Comparison of ENCODE assay signal across 29 mouse cellular contexts in the genomic region with DNA sequence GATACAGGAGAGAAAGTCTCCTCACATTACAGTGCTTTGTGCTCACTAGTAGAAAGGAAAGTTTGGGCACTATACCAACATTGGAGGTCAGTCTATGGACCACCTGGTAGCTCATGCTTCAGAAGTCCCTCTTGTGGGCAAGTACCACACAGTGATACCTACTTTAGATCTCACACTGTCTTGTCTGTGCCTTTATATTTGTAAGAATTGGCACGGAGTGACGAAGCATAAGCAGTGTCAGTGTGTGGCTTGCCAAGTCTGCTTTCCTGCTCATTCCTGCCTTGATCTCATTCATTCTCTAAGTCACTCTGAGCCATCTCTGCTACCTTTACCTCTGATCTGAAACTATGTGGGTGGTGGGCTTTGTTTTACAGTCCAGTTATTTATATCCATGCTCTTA.
DNase-seq lines count a peak whose midpoint lies in the region; ATAC-seq and TF ChIP-seq lines count a peak whose summit lies in the region.
"Had no signal": no experiment of that assay in that cellular context is flagged by ENCODE, and none has a peak within 500 bp of the region (broad histone marks: within the 10 kb centered on the region; RNA-seq: fewer than 3 reads in every experiment).

No protein-coding gene starts in this region.

- no peaks in the 10 kb centered on the region for H3K4me1 ChIP-seq in forebrain, embryonic 14.5 days (ENCODE audit: control insufficient read depth, insufficient read depth, low read length)
- no peaks in the 10 kb centered on the region for H3K4me1 ChIP-seq in forebrain, embryonic 11.5 days (replicated peaks; ENCODE audit: control insufficient read depth, insufficient read depth, low read length)
- H3K4me1 ChIP-seq in heart, adult 2 months (ENCODE audit: control insufficient read depth, insufficient read depth, low read length): no peaks in the 10 kb centered on the region
- H3K4me1 ChIP-seq: embryonic facial prominence, embryonic 10.5 days; embryonic facial prominence, embryonic 13.5 days had no signal

- H3K27me3 ChIP-seq in forebrain, embryonic 14.5 days (replicated peaks; ENCODE audit: control insufficient read depth, insufficient read depth, low read length): no peaks in the 10 kb centered on the region
- H3K27me3 ChIP-seq in forebrain, embryonic 11.5 days (ENCODE audit: control insufficient read depth, insufficient read depth, low read length): no peaks in the 10 kb centered on the region
- H3K27me3 ChIP-seq in heart, adult 2 months (ENCODE audit: control insufficient read depth, insufficient read depth, low read length): 0 out of 2 replicates have a peak, but pooled peaks cover 1% of the 10 kb centered on the region
- H3K27me3 ChIP-seq: embryonic facial prominence, embryonic 13.5 days; heart, embryonic 13.5 days had no signal

- peak; percentile 44 for DNase-seq in forebrain, embryonic 14.5 days (ENCODE audit: low spot score)
- no peak for DNase-seq in forebrain, embryonic 11.5 days (ENCODE audit: low spot score)
- DNase-seq in heart, adult 11 months: peak; percentile 11
- DNase-seq in heart, adult 2 months: no peak
- DNase-seq in brain, embryonic 14.5 days (ENCODE audit: low read depth): peak; percentile 37
- DNase-seq in thymus, postnatal 0 days (ENCODE audit: low spot score): no peak
- DNase-seq: adrenal gland, adult 2 months; adrenal gland, postnatal 14 days; cerebellum, adult 11 months; cerebellum, adult 2 months; cerebellum, adult 9-11 months; cerebellum, postnatal 36 days; embryo, embryonic 11 days; gastrocnemius, adult 2 months; gastrocnemius, postnatal 14 days; heart, adult 18-20 months; heart, postnatal 14 days; heart, postnatal 4 days; kidney, adult 18-20 months had no signal

- WGBS in forebrain, embryonic 14.5 days: 82% methylated on average over 2 of the region's 2 CpGs
- 83% methylated on average over 2 of the region's 2 CpGs for WGBS in forebrain, embryonic 11.5 days
- WGBS in heart, adult 2 months: 72% methylated on average over 2 of the region's 2 CpGs

- TF ChIP-seq POLR2A in heart, adult 2 months (IDR thresholded peaks at IDR 0.05; ENCODE audit: insufficient read depth, low read depth, low read length): no peak
- TF ChIP-seq POLR2A in brain, embryonic 14.5 days (IDR thresholded peaks at IDR 0.05; ENCODE audit: borderline replicate concordance, extremely low read depth, insufficient read depth, insufficient read length, poor library complexity, severe bottlenecking): no peak

- no peaks in the 10 kb centered on the region for H3K9me3 ChIP-seq in forebrain, embryonic 14.5 days (replicated peaks; ENCODE audit: control insufficient read depth, low read length)
- H3K9me3 ChIP-seq in forebrain, embryonic 11.5 days (ENCODE audit: control insufficient read depth, low read length): no peaks in the 10 kb centered on the region
- H3K9me3 ChIP-seq: embryonic facial prominence, embryonic 10.5 days; embryonic facial prominence, embryonic 13.5 days; heart, embryonic 10.5 days; heart, embryonic 13.5 days had no signal

- intact Hi-C loops in heart, adult 2 months (cut with DNase I): no loop called here

- TF ChIP-seq EP300 in heart, adult 2 months (IDR thresholded peaks at IDR 0.05; ENCODE audit: insufficient read depth, low read depth, low read length): no peak

- no peak for TF ChIP-seq CTCF in heart, adult 2 months (IDR thresholded peaks at IDR 0.05)
- TF ChIP-seq CTCF in brain, embryonic 14.5 days (IDR thresholded peaks at IDR 0.05; ENCODE audit: borderline replicate concordance, extremely low read depth, insufficient read depth, insufficient read length): no peak

- ATAC-seq in forebrain, embryonic 14.5 days: no peak
- no peak for ATAC-seq in forebrain, embryonic 11.5 days (replicated peaks; ENCODE audit: low FRiP score)
- ATAC-seq: CD4-positive, CD25-positive, alpha-beta regulatory T cell, adult 4 months; hindbrain, postnatal 0 days; inflammation-experienced regulatory T-cells, adult 6 months; intestine, embryonic 16.5 days had no signal

- no peaks in the 10 kb centered on the region for H3K36me3 ChIP-seq in forebrain, embryonic 14.5 days (ENCODE audit: control insufficient read depth, insufficient read depth, low read length)
- H3K36me3 ChIP-seq in forebrain, embryonic 11.5 days (ENCODE audit: control insufficient read depth, insufficient read depth, low read length): no peaks in the 10 kb centered on the region
- no peaks in the 10 kb centered on the region for H3K36me3 ChIP-seq in heart, adult 2 months (ENCODE audit: control insufficient read depth, insufficient read depth, low read length)
- H3K36me3 ChIP-seq: embryonic facial prominence, embryonic 10.5 days; embryonic facial prominence, embryonic 13.5 days; heart, embryonic 10.5 days; heart, embryonic 13.5 days had no signal

- no peak overlapping the region for H3K9ac ChIP-seq in forebrain, embryonic 14.5 days (ENCODE audit: low read length)
- H3K9ac ChIP-seq in forebrain, embryonic 11.5 days (ENCODE audit: low read length): no peak overlapping the region
- H3K9ac ChIP-seq in heart, adult 2 months (ENCODE audit: low read depth, low read length): no peak overlapping the region
- H3K9ac ChIP-seq: embryonic facial prominence, embryonic 13.5 days; heart, embryonic 13.5 days; hindbrain, embryonic 14.5 days had no signal

- no peak overlapping the region for H3K4me2 ChIP-seq in forebrain, embryonic 14.5 days (ENCODE audit: low read length)
- H3K4me2 ChIP-seq in forebrain, embryonic 11.5 days (ENCODE audit: low read depth, low read length, severe bottlenecking): no peak overlapping the region
- H3K4me2 ChIP-seq: embryonic facial prominence, embryonic 13.5 days; heart, embryonic 13.5 days; hindbrain, embryonic 14.5 days had no signal

- H3K4me3 ChIP-seq in forebrain, embryonic 14.5 days (ENCODE audit: low read depth, low read length): no peak overlapping the region
- no peak overlapping the region for H3K4me3 ChIP-seq in forebrain, embryonic 11.5 days (ENCODE audit: low read depth, low read length)
- no peak overlapping the region for H3K4me3 ChIP-seq in heart, adult 2 months
- H3K4me3 ChIP-seq: embryonic facial prominence, embryonic 10.5 days; embryonic facial prominence, embryonic 13.5 days; erythroblast, embryonic 14.5 days; gastrocnemius, adult 2 months; heart, embryonic 10.5 days; heart, embryonic 13.5 days had no signal

- no peaks in the 10 kb centered on the region for H3K79me2 ChIP-seq in heart, adult 2 months (replicated peaks; ENCODE audit: control insufficient read depth, insufficient read depth, low read length)

- H3K27ac ChIP-seq in forebrain, embryonic 14.5 days (ENCODE audit: low read depth, low read length): no peak overlapping the region
- no peak overlapping the region for H3K27ac ChIP-seq in forebrain, embryonic 11.5 days (ENCODE audit: low read depth, low read length)
- H3K27ac ChIP-seq in heart, adult 2 months: no peak overlapping the region
- H3K27ac ChIP-seq: embryonic facial prominence, embryonic 10.5 days; embryonic facial prominence, embryonic 13.5 days; gastrocnemius, adult 2 months; heart, embryonic 10.5 days; heart, embryonic 13.5 days; hindbrain, embryonic 14.5 days; hindbrain, postnatal 0 days had no signal

Comparison
In these comparisons a context has a peak if more than half of its experiments do, and no peak if none do; other contexts are left out.
1. DNase-seq: peak in forebrain, embryonic 14.5 days (single experiment), heart, adult 11 months (single experiment) and brain, embryonic 14.5 days (single experiment); none in forebrain, embryonic 11.5 days (single experiment), heart, adult 2 months (0 of 2) and thymus, postnatal 0 days (single experiment).